Mouse (Mus musculus) embryo, embryonic 11 days (tissue): ENCODE data around the gene Tex19.1.
A peak's percentile ranks its signal among the peaks of the same experiment; 100 is the strongest.

ENCODE experiments used
- DNase-seq: peaks from one replicate; pipeline ENCODE4 v3.0.0-alpha.2; 2015

Gene Tex19.1

DNA sequence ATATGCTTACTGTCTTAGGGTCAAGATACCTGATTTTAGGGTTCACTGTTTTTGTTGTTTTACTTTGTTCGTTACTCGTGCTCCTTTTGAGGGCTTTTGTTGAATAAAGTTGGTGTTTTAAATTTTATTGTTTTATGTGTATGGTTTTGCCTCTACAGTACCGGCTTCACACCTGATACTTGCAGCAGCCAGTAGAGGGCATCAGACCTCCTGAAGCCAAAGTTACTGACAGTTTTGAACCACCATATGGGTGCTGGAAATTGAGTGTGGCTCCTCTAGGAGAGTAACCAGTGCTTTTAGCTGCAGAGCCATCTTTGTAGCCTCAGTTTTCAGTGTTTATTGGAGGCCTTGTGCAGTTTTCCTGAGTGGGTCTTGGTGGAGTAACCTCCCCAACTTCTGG is 2.2 kb downstream of the Tex19.1 start:
- no peak for DNase-seq

GRCm38 (mm10) chr11:121154203-121154602 is 8.3 kb downstream of the Tex19.1 start:
- no peak for DNase-seq

DNA sequence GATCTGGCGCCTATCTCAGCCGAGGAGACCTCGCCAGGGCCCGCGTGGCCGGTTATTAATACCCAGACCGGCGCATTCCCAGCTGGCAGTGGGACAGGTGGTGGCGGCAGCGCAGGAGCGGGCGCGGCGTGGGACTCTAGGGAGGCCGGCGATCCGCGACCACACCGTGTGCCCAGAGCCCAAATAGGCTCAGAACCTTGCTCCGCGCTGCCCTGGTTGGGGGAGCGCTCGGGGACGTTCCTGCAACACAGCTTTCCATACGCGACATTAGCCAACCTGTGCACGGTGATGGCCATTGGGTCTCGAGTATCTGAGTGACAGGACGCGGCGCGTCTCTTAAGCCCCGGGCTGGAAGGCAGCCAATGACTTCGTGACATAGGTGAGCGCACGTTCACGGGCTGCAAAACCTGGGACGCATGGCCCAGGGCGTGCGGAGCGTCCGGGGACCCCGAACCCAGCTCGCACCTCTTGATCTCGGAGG is 10.5 kb downstream of the Tex19.1 start:
- DNase-seq: peak; percentile 25

- no peak for DNase-seq
Observed at GRCm38 (mm10) chr11:121159971-121160370, 14.0 kb downstream of the Tex19.1 start, which contains the start of gene Uts2r. TSS of gene Uts2r (plus strand) at chr11:121160271.

DNA sequence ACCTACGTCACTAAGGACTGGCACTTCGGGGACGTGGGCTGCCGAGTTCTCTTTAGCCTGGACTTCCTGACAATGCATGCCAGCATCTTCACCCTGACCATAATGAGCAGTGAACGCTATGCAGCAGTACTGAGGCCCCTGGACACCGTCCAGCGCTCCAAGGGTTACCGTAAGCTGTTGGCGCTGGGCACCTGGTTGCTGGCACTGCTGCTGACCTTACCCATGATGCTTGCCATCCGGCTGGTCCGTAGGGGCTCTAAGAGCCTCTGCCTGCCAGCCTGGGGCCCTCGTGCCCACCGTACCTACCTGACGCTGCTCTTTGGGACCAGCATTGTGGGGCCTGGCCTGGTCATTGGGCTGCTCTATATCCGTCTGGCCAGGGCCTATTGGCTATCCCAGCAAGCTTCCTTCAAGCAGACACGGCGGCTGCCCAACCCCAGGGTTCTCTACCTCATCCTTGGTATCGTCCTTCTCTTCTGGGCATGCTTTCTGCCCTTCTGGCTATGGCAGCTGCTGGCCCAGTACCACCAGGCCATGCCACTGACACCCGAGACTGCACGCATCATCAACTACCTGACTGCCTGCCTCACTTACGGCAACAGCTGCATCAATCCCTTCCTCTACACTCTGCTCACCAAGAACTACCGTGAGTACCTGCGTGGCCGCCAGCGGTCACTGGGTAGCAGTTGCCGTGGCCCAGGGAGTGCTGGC is 14.8 kb downstream of the Tex19.1 start:
- DNase-seq: no peak

DNA sequence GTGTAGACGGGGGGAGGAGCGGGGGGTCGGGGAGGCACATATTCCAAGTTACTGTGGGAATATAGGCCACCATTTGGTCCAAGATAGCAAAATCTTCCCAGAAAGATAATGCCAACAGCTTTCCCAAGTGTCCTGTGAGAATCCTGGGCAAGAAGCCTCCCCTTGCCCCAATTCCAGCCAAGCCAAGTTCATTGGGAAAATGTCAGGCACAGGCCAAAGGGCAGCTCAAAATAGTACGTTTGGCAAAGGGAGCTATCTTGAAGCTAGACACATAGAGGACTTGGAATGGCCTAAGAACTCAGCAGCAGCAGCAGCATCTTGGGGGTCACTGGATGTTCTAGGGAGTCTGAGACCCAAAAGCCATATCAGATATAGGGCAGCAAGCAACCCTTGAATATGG is 17.8 kb downstream of the Tex19.1 start:
- DNase-seq: no peak

GRCm38 (mm10) chr11:121173203-121173602 is 27.3 kb downstream of the Tex19.1 start:
- DNase-seq: no peak

GRCm38 (mm10) chr11:121174234-121174633 is 28.3 kb downstream of the Tex19.1 start:
- DNase-seq: no peak

GRCm38 (mm10) chr11:121176285-121177270 is 30.6 kb downstream of the Tex19.1 start:
- DNase-seq: peak; percentile 69

GRCm38 (mm10) chr11:121189681-121190080 is 43.7 kb downstream of the Tex19.1 start:
- no peak for DNase-seq

DNA sequence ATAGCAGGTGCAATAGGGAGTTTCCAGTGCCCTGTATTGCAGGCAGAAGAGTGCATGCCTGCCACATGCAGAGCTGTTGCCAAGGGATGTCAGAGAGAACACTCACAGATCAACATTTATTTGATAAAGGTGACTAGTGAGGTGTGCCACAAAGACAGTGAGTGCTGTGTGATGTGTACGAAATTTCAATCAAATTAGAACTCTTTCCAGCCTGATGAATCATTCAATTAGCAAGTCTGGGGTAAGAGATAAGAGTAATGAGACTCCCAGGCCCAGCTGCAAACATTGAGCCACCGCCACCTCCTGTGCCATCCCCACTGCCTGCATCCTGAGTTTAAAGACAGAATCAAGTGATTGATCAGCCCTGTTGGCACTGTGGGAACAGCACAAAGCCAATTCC is 46.8 kb downstream of the Tex19.1 start:
- DNase-seq: no peak

DNA sequence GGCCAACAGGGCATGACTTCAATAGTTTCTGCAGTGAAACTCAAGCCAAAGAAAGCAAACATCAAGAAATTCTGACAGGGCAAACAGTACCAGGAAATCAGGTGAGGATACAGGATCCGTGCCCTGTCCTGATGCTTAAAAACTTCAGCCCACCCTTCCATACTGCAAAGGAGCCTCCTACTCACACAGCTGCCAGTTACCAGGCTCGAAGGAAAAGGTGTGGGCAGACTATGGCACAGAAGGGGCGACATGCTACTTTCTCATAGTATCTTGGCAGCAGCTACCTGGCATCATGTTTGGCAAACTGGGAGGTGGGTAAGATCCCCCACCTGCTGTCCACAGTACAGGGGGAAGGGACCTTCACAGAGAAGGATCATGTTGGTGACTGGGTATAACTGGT is 47.5 kb downstream of the Tex19.1 start:
- no peak for DNase-seq
